Mouse (Mus musculus): Measurements from ENCODE around the gene Slc10a7.

The Slc10a7 gene

GRCm38 (mm10) chr8:78626632-78627031, 117.5 kb downstream of the Slc10a7 start:
- DNase-seq = no peak

GRCm38 (mm10) chr8:78627793-78628192, 118.6 kb downstream of the Slc10a7 start:
- DNase-seq = no peak

- DNase-seq = peak; percentile 22
Measured at GRCm38 (mm10) chr8:78630414-78631164, 121.4 kb downstream of the Slc10a7 start.

- no peak for DNase-seq
Measured at GRCm38 (mm10) chr8:78633012-78633411, 123.9 kb downstream of the Slc10a7 start.

GRCm38 (mm10) chr8:78634018-78634417, 124.9 kb downstream of the Slc10a7 start:
- no peak for DNase-seq

- DNase-seq = no peak
Measured at GRCm38 (mm10) chr8:78634523-78635240, 125.5 kb downstream of the Slc10a7 start.

GRCm38 (mm10) chr8:78635241-78635771, 126.2 kb downstream of the Slc10a7 start:
- DNase-seq = no peak

- DNase-seq = no peak
Measured at GRCm38 (mm10) chr8:78641919-78642318, 132.8 kb downstream of the Slc10a7 start.

- DNase-seq = no peak
Measured at GRCm38 (mm10) chr8:78642376-78642775, 133.2 kb downstream of the Slc10a7 start.

- DNase-seq = no peak
Measured at GRCm38 (mm10) chr8:78647000-78647656, 138.0 kb downstream of the Slc10a7 start.

GRCm38 (mm10) chr8:78647846-78648245, 138.7 kb downstream of the Slc10a7 start:
- no peak for DNase-seq

- peak; percentile 63 for DNase-seq
Measured at GRCm38 (mm10) chr8:78648918-78649317, 139.8 kb downstream of the Slc10a7 start.

GRCm38 (mm10) chr8:78651670-78652069, 142.5 kb downstream of the Slc10a7 start:
- DNase-seq = no peak

- no peak for DNase-seq
Measured at GRCm38 (mm10) chr8:78655351-78656045, 146.4 kb downstream of the Slc10a7 start.

GRCm38 (mm10) chr8:78656700-78657370, 147.7 kb downstream of the Slc10a7 start:
- DNase-seq = no peak

- no peak for DNase-seq
Measured at GRCm38 (mm10) chr8:78658172-78658571, 149.0 kb downstream of the Slc10a7 start.

GRCm38 (mm10) chr8:78659617-78660187, 150.6 kb downstream of the Slc10a7 start:
- DNase-seq = no peak

GRCm38 (mm10) chr8:78664306-78664940, 155.3 kb downstream of the Slc10a7 start:
- DNase-seq = no peak

- DNase-seq = no peak
Measured at GRCm38 (mm10) chr8:78667399-78667798, 158.3 kb downstream of the Slc10a7 start.

GRCm38 (mm10) chr8:78668206-78668605, 159.1 kb downstream of the Slc10a7 start:
- DNase-seq = no peak

GRCm38 (mm10) chr8:78670241-78670640, 161.1 kb downstream of the Slc10a7 start:
- no peak for DNase-seq

All from thymus, postnatal 14 days (tissue).